Mouse (Mus musculus): Measurements from ENCODE around the gene Mroh8. TPM values are rescaled to one million over a fixed set of nuclear protein-coding genes. Genes with fewer than 3 reads are reported as not detected.

Gene Mroh8
- polyA plus RNA-seq, 1 experiment = 71.3 TPM

- Histone ChIP-seq H3K4me3 (ENCODE audit: control insufficient read depth, low read depth, low read length) (no peak overlapping the region), H3K27me3 (ENCODE audit: control insufficient read depth, insufficient read depth, low read length) (no peaks in the 10 kb centered on the region), H3K4me1 (ENCODE audit: control insufficient read depth, insufficient read depth, low read length) (no peaks in the 10 kb centered on the region), H3K27ac (ENCODE audit: control insufficient read depth, insufficient read depth, low read depth, low read length) (no peak overlapping the region), H3K36me3 (ENCODE audit: control insufficient read depth, insufficient read depth, low read length) (peaks cover 9% of the 10 kb centered on the region)
- TF ChIP-seq POLR2A (IDR thresholded peaks at IDR 0.05; ENCODE audit: control insufficient read depth, low read depth, low read length) (no peak), CTCF (IDR thresholded peaks at IDR 0.05; ENCODE audit: control insufficient read depth, insufficient read depth, insufficient replicate concordance, low read depth, low read length) (no peak)
Measured at GRCm38 (mm10) chr2:157317220-157317619, 37.9 kb upstream of the Mroh8 start.

GRCm38 (mm10) chr2:157316358-157316933 is 37.1 kb upstream of the Mroh8 start:
- Histone ChIP-seq H3K36me3 (ENCODE audit: control insufficient read depth, insufficient read depth, low read length) (peaks cover 10% of the 10 kb centered on the region), H3K27ac (ENCODE audit: control insufficient read depth, insufficient read depth, low read depth, low read length) (no peak overlapping the region), H3K27me3 (ENCODE audit: control insufficient read depth, insufficient read depth, low read length) (no peaks in the 10 kb centered on the region), H3K4me1 (ENCODE audit: control insufficient read depth, insufficient read depth, low read length) (no peaks in the 10 kb centered on the region), H3K4me3 (ENCODE audit: control insufficient read depth, low read depth, low read length) (no peak overlapping the region)
- no peak for TF ChIP-seq CTCF (IDR thresholded peaks at IDR 0.05; ENCODE audit: control insufficient read depth, insufficient read depth, insufficient replicate concordance, low read depth, low read length)
- TF ChIP-seq POLR2A (IDR thresholded peaks at IDR 0.05; ENCODE audit: control insufficient read depth, low read depth, low read length) = no peak

GRCm38 (mm10) chr2:157315486-157315885 is 36.1 kb upstream of the Mroh8 start:
- no peak overlapping the region for H3K4me3 ChIP-seq (ENCODE audit: control insufficient read depth, low read depth, low read length)
- H3K36me3 ChIP-seq (ENCODE audit: control insufficient read depth, insufficient read depth, low read length) = peaks cover 9% of the 10 kb centered on the region
- TF ChIP-seq CTCF (IDR thresholded peaks at IDR 0.05; ENCODE audit: control insufficient read depth, insufficient read depth, insufficient replicate concordance, low read depth, low read length) (no peak), POLR2A (IDR thresholded peaks at IDR 0.05; ENCODE audit: control insufficient read depth, low read depth, low read length) (no peak)
- H3K27me3 ChIP-seq (ENCODE audit: control insufficient read depth, insufficient read depth, low read length) = no peaks in the 10 kb centered on the region
- H3K4me1 ChIP-seq (ENCODE audit: control insufficient read depth, insufficient read depth, low read length) = no peaks in the 10 kb centered on the region
- no peak overlapping the region for H3K27ac ChIP-seq (ENCODE audit: control insufficient read depth, insufficient read depth, low read depth, low read length)

- Histone ChIP-seq H3K4me3 (ENCODE audit: control insufficient read depth, low read depth, low read length) (no peak overlapping the region), H3K4me1 (ENCODE audit: control insufficient read depth, insufficient read depth, low read length) (no peaks in the 10 kb centered on the region), H3K27me3 (ENCODE audit: control insufficient read depth, insufficient read depth, low read length) (no peaks in the 10 kb centered on the region), H3K27ac (ENCODE audit: control insufficient read depth, insufficient read depth, low read depth, low read length) (no peak overlapping the region), H3K36me3 (ENCODE audit: control insufficient read depth, insufficient read depth, low read length) (peaks cover 9% of the 10 kb centered on the region)
- TF ChIP-seq POLR2A (IDR thresholded peaks at IDR 0.05; ENCODE audit: control insufficient read depth, low read depth, low read length) (no peak), CTCF (IDR thresholded peaks at IDR 0.05; ENCODE audit: control insufficient read depth, insufficient read depth, insufficient replicate concordance, low read depth, low read length) (no peak)
Measured at GRCm38 (mm10) chr2:157314310-157314709, 35.0 kb upstream of the Mroh8 start.

- TF ChIP-seq POLR2A (IDR thresholded peaks at IDR 0.05; ENCODE audit: control insufficient read depth, low read depth, low read length) (no peak), CTCF (IDR thresholded peaks at IDR 0.05; ENCODE audit: control insufficient read depth, insufficient read depth, insufficient replicate concordance, low read depth, low read length) (no peak)
- H3K4me1 ChIP-seq (ENCODE audit: control insufficient read depth, insufficient read depth, low read length) = no peaks in the 10 kb centered on the region
- H3K27me3 ChIP-seq (ENCODE audit: control insufficient read depth, insufficient read depth, low read length) = no peaks in the 10 kb centered on the region
- no peak overlapping the region for H3K27ac ChIP-seq (ENCODE audit: control insufficient read depth, insufficient read depth, low read depth, low read length)
- no peak overlapping the region for H3K4me3 ChIP-seq (ENCODE audit: control insufficient read depth, low read depth, low read length)
- peaks cover 9% of the 10 kb centered on the region for H3K36me3 ChIP-seq (ENCODE audit: control insufficient read depth, insufficient read depth, low read length)
Measured at GRCm38 (mm10) chr2:157313718-157314117, 34.4 kb upstream of the Mroh8 start.

- H3K36me3 ChIP-seq (ENCODE audit: control insufficient read depth, insufficient read depth, low read length) = peaks cover 7% of the 10 kb centered on the region
- H3K27me3 ChIP-seq (ENCODE audit: control insufficient read depth, insufficient read depth, low read length) = no peaks in the 10 kb centered on the region
- H3K4me3 ChIP-seq (ENCODE audit: control insufficient read depth, low read depth, low read length) = no peak overlapping the region
- TF ChIP-seq POLR2A (IDR thresholded peaks at IDR 0.05; ENCODE audit: control insufficient read depth, low read depth, low read length) (no peak), CTCF (IDR thresholded peaks at IDR 0.05; ENCODE audit: control insufficient read depth, insufficient read depth, insufficient replicate concordance, low read depth, low read length) (no peak)
- no peak overlapping the region for H3K27ac ChIP-seq (ENCODE audit: control insufficient read depth, insufficient read depth, low read depth, low read length)
- H3K4me1 ChIP-seq (ENCODE audit: control insufficient read depth, insufficient read depth, low read length) = no peaks in the 10 kb centered on the region
Measured at GRCm38 (mm10) chr2:157310963-157311637, 31.8 kb upstream of the Mroh8 start.

GRCm38 (mm10) chr2:157309611-157310010 is 30.3 kb upstream of the Mroh8 start:
- TF ChIP-seq POLR2A (IDR thresholded peaks at IDR 0.05; ENCODE audit: control insufficient read depth, low read depth, low read length) = no peak
- TF ChIP-seq CTCF (IDR thresholded peaks at IDR 0.05; ENCODE audit: control insufficient read depth, insufficient read depth, insufficient replicate concordance, low read depth, low read length) = no peak
- no peaks in the 10 kb centered on the region for H3K27me3 ChIP-seq (ENCODE audit: control insufficient read depth, insufficient read depth, low read length)
- H3K36me3 ChIP-seq (ENCODE audit: control insufficient read depth, insufficient read depth, low read length) = peaks cover 3% of the 10 kb centered on the region
- H3K4me1 ChIP-seq (ENCODE audit: control insufficient read depth, insufficient read depth, low read length) = no peaks in the 10 kb centered on the region
- H3K4me3 ChIP-seq (ENCODE audit: control insufficient read depth, low read depth, low read length) = no peak overlapping the region
- no peak overlapping the region for H3K27ac ChIP-seq (ENCODE audit: control insufficient read depth, insufficient read depth, low read depth, low read length)
